Mouse (Mus musculus) E14TG2a.4 (cell line): ENCODE data around the gene Msrb3.

Experiments
- CTCF ChIP-seq: conservative IDR thresholded peaks from 2 replicates; pipeline ENCODE4 v1.5.1; 2014; ENCODE audit warnings: low read length
- NANOG ChIP-seq: IDR thresholded peaks from 2 replicates; pipeline ENCODE4 v1.6.1; 2014; ENCODE audit warnings: borderline replicate concordance, low read length, mixed read lengths

DNA sequence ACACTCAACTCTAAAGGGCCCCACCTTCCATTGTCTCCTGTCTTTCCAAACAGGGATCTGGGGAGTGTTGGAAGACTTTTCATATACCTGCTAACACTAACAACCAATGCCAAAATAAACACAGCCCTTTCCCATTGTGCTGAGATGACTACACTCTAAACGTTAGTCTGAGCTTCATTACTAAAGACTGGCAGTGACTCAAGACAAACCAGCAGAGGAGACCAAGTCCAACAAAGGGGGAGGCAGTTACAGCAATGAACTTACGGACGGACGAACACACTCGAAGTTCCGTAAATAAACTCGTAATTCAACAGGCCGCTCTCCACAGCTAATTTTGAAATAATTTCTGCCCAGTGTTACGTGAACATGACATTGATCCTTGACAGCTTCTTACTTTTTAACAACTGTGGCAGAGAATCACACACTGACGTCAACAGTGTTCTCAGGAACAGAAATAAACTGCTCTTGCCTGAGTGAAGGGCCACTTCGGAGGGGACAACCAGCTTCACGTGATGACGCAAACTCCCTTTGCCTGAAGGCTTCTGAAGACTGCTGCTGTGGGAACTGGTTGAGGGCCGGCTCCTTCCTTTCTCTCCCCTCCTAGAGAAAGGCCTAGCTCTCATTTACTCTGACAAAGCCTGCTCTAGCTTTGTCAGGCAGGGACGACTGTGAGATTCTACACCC lies 16.2 kb upstream of the Msrb3 start:
- TF ChIP-seq CTCF (no peak), NANOG (no peak)
